Mouse (Mus musculus): ENCODE results near the gene AC141477.1. TPM values are rescaled to one million over a fixed set of nuclear protein-coding genes. Genes with fewer than 3 reads are reported as not detected.
A peak's percentile ranks its signal among the peaks of the same experiment; 100 is the strongest.

Gene AC141477.1
- total RNA-seq (2021): not detected
- long read RNA-seq, experiment 1: 0 reads
- long read RNA-seq, experiment 2: 0 reads

DNA sequence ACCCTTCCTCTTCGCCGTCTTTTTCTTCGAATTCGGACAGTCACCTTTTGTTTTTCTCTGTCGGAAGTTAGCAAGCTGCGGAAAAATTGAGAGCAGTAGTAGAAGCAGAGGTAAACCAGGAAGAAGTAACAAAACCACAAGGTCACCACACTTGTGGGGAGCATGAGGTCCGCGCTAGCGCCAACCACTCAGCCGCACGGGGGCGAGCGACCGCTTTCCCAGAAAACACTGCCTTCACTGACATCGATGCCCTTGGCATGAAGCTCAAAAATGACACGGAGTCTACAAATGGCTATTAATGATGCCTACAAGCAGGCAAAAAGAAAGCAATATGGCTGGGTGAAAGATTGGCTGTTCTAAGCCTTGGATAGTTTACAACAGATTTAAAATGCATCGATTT, at the start of gene AC141477.1:
Gene AC141477.1 (minus strand): TSS at position 164 of the 400 bp plus-strand sequence.
- no peak for DNase-seq
- TF ChIP-seq CTCF (IDR thresholded peaks at IDR 0.05): no peak
- intact Hi-C loops (cut with DNase I): no loop called here

DNA sequence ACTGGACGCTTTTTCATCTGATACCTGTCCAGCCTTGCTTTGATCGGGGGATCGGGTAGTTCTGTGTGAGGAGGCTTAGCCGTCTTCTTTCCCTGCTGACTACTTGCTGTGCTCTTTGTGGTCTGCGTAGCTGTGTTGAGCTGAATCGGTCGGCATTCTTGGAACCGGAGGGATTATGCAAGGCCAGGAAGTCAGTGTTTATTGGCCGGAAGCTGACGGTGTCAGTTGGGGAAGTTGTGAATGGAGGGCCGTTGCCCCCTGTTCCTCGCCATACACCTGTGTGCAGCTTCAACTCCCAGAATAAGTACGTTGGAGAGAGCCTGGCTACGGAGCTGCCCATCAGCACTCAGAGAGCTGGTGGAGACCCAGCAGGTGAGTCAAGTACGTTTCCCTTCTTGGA, 49.0 kb upstream of the AC141477.1 start:
- no peak for DNase-seq
- H3K27ac ChIP-seq: no peak overlapping the region
- no peak for TF ChIP-seq CTCF (IDR thresholded peaks at IDR 0.05)
- intact Hi-C loops (cut with DNase I): no loop called here
- no peak overlapping the region for H3K4me3 ChIP-seq

More for the DNA sequence above, at the start of gene AC141477.1:
- Histone ChIP-seq H3K4me3 (no peak within 1 kb of the TSS), H3K27ac (no peak within 1 kb of the TSS)

DNA sequence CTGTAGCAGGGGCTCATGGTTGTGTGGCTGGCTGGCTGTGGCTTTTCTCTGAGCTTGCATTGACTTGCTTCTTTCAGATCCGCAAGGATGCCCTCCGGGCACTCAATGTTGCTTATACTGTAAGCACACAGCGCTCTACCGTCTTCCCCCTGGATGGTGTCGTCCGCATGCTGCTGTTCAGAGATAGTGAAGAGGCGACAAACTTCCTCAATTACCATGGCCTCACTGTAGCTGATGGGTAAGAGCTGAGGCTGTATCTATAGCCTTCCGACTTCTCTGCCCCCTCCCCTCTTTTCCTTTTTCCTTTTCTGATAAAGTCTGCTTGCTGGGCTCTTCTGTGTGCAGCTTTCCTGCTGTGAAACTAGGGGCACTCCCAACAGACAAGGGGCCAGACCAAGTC, 48.0 kb upstream of the AC141477.1 start:
- Histone ChIP-seq H3K4me3 (no peak overlapping the region), H3K27ac (no peak overlapping the region)
- DNase-seq: no peak
- intact Hi-C loops (cut with DNase I): no loop called here
- no peak for TF ChIP-seq CTCF (IDR thresholded peaks at IDR 0.05)

DNA sequence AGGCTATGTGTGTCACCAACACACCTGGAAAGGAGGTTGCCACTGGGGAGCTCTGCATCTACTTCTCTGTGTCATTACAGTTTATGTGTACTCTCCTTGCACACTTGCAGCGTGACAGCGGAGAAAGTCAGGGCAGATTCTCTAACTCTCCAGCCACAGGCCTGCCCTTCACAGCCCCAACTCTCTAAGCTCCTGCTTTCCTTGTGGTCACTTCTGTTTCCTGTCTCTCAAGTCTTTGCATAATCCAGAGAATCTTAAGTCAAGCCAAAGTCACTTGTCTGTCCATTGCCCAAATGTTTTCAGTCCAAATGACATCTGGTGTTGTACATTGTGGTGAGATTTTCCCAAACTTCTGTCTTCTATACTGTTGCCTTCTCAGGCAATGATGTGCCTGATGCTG, 46.1 kb upstream of the AC141477.1 start:
- DNase-seq: no peak
- intact Hi-C loops (cut with DNase I): no loop called here
- Histone ChIP-seq H3K27ac (no peak overlapping the region), H3K4me3 (no peak overlapping the region)
- TF ChIP-seq CTCF (IDR thresholded peaks at IDR 0.05): no peak

- no peak for TF ChIP-seq CTCF (IDR thresholded peaks at IDR 0.05)
- DNase-seq: no peak
- Histone ChIP-seq H3K27ac (no peak overlapping the region), H3K4me3 (no peak overlapping the region)
- intact Hi-C loops (cut with DNase I): no loop called here
Observed at GRCm38 (mm10) chr10:76481480-76481879, 41.2 kb upstream of the AC141477.1 start.

- Histone ChIP-seq H3K27ac (no peak overlapping the region), H3K4me3 (no peak overlapping the region)
- intact Hi-C loops (cut with DNase I): no loop called here
- TF ChIP-seq CTCF (IDR thresholded peaks at IDR 0.05): no peak
- DNase-seq: no peak
Observed at GRCm38 (mm10) chr10:76480851-76481250, 40.6 kb upstream of the AC141477.1 start.

DNA sequence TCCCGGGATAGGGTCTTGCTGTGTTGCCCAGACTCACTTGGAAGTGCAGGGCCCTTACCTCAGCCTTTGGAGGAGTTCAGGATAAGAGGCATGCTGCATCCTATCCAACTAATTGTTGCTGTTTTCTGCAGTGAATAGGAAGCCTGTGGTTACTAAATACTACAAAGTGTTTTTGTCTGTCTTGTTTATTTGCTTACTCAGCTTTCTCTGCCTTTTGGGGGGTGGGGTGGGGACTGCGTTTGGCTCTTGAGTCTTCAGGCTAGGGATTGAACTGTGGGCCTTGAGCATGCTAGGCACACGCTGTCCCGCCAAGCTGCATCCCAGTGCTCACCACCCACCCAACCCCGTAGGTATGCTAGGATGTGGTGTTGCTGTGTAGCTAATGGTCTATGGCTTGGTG, 33.5 kb upstream of the AC141477.1 start:
- Histone ChIP-seq H3K27ac (no peak overlapping the region), H3K4me3 (no peak overlapping the region)
- DNase-seq: no peak
- intact Hi-C loops (cut with DNase I): no loop called here
- TF ChIP-seq CTCF (IDR thresholded peaks at IDR 0.05): no peak

- DNase-seq: peak; percentile 94
- intact Hi-C loops (cut with DNase I): loop anchor here (5.0 to 10.0 kb wide), 2 partner anchors 156 to 264 kb away; partner anchors contain the start of gene Col6a2
- H3K4me3 ChIP-seq: peak within 1 kb of the TSS; percentile 97
Observed at GRCm38 (mm10) chr10:76468203-76469162, 28.2 kb upstream of the AC141477.1 start, which contains the start of the genes Mcm3ap and Ybey. Gene Mcm3ap (plus strand): TSS chr10:76468927. Gene Ybey (minus strand): TSS chr10:76469114.

GRCm38 (mm10) chr10:76462721-76463120, 22.5 kb upstream of the AC141477.1 start:
- no peak for TF ChIP-seq CTCF (IDR thresholded peaks at IDR 0.05)
- H3K27ac ChIP-seq: no peak overlapping the region
- DNase-seq: no peak
- intact Hi-C loops (cut with DNase I): loop anchor here (10.0 kb wide), 1 partner anchor 162 kb away; the partner anchor contains the start of gene Col6a2
- H3K4me3 ChIP-seq: no peak overlapping the region

More at GRCm38 (mm10) chr10:76468203-76469162, 28.2 kb upstream of the AC141477.1 start, which contains the start of the genes Mcm3ap and Ybey:
- peak within 1 kb of the TSS; percentile 96 for H3K27ac ChIP-seq
- TF ChIP-seq CTCF (IDR thresholded peaks at IDR 0.05): peak; percentile 52

DNA sequence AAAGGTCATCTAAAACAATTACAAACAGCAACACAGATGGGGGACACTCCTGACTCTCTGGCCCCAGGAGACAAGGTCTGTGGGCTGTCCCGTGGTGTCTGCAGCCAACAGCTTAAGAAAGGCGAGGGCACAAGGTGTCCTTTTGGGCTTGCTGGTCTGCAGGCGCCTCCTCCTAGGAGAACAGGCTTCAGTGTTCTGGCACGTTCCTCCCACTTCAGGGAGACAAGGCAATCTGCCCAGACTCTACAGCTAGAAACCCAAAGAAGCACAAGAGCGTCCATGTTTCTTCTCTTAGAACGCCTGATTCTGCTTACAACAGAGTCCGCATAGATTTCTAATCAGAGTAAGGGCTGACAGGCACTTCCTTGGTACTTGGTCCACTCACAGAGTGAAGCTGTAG, 22.1 kb upstream of the AC141477.1 start:
- TF ChIP-seq CTCF (IDR thresholded peaks at IDR 0.05): no peak
- H3K4me3 ChIP-seq: no peak overlapping the region
- intact Hi-C loops (cut with DNase I): loop anchor here (10.0 kb wide), 1 partner anchor 162 kb away; the partner anchor contains the start of gene Col6a2

GRCm38 (mm10) chr10:76461255-76461654, 21.0 kb upstream of the AC141477.1 start:
- H3K4me3 ChIP-seq: no peak overlapping the region
- no peak overlapping the region for H3K27ac ChIP-seq
- TF ChIP-seq CTCF (IDR thresholded peaks at IDR 0.05): no peak
- DNase-seq: no peak
- intact Hi-C loops (cut with DNase I): loop anchor here (10.0 kb wide), 1 partner anchor 164 kb away; the partner anchor contains the start of gene Col6a2

More for the DNA sequence above, 22.1 kb upstream of the AC141477.1 start:
- no peak for DNase-seq
- H3K27ac ChIP-seq: no peak overlapping the region

- intact Hi-C loops (cut with DNase I): loop anchor here (1.0 kb wide), 1 partner anchor 280 kb away; no protein-coding TSS in a partner anchor
Observed at GRCm38 (mm10) chr10:76455289-76455688, 15.0 kb upstream of the AC141477.1 start.

DNA sequence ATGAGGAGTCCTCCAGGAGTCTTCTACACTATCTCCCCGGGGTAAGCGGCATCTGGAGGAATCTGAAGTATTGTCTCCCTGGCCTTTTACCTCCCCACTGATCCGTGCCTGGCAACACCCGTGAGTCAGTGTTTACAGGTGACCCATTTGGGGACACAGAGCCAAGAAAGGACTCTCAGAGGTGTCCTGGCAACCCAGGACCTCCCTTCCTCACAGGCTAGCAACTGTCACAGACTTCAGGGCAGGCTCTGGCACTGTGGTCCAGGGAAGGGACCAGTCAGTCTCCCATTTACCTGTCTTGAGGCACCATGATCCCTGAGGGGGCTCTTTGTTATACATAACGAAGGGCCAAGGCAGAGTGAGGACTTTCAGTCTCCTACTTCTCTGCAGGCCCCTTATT, 8.6 kb upstream of the AC141477.1 start, which contains the start of gene 2610028H24Rik:
Gene 2610028H24Rik (plus strand): TSS at position 231 of the 400 bp plus-strand sequence.
- H3K4me3 ChIP-seq: no peak within 1 kb of the TSS; the same call in 1 of the 2 replicates
- no peak for TF ChIP-seq CTCF (IDR thresholded peaks at IDR 0.05)
- peak within 1 kb of the TSS; percentile 89 for H3K27ac ChIP-seq
- no peak for DNase-seq
- intact Hi-C loops (cut with DNase I): no loop called here

More at GRCm38 (mm10) chr10:76455289-76455688, 15.0 kb upstream of the AC141477.1 start:
- H3K27ac ChIP-seq: no peak overlapping the region
- H3K4me3 ChIP-seq: no peak overlapping the region
- peak; percentile 47 for DNase-seq
- peak; percentile 81 for TF ChIP-seq CTCF (IDR thresholded peaks at IDR 0.05)
